In genomic region chr17:80560669-80561401, GRCm38 (mm10) we compare ENCODE assay signal across 8 mouse cellular contexts. TPM values are rescaled to one million over a fixed set of nuclear protein-coding genes. Genes with fewer than 3 reads are reported as not detected.
DNase-seq lines count a peak whose midpoint lies in the region; ATAC-seq and TF ChIP-seq lines count a peak whose summit lies in the region.

No protein-coding gene starts in this region.

- H3K9me3 ChIP-seq in hindbrain, embryonic 10.5 days, result peaks cover 10% of the 10 kb centered on the region; the same call in 1 of the 2 replicates
- H3K9me3 ChIP-seq in hindbrain, embryonic 12.5 days (replicated peaks), result 0 out of 2 replicates have a peak, but pooled peaks cover 3% of the 10 kb centered on the region
- no peaks in the 10 kb centered on the region for H3K9me3 ChIP-seq in intestine, postnatal 0 days (ENCODE audit: control insufficient read depth)
- no peaks in the 10 kb centered on the region for H3K9me3 ChIP-seq in limb, embryonic 10.5 days (replicated peaks)
- 0 out of 2 replicates have a peak, but pooled peaks cover 4% of the 10 kb centered on the region for H3K9me3 ChIP-seq in midbrain, embryonic 12.5 days

- H3K9ac ChIP-seq in hindbrain, embryonic 12.5 days, result no peak overlapping the region
- H3K9ac ChIP-seq in intestine, postnatal 0 days (ENCODE audit: low read depth, low read length), result no peak overlapping the region
- H3K9ac ChIP-seq in midbrain, embryonic 12.5 days (replicated peaks), result no peak overlapping the region

- H3K27ac ChIP-seq in hindbrain, embryonic 10.5 days, result no peak overlapping the region
- H3K27ac ChIP-seq in hindbrain, embryonic 12.5 days, result no peak overlapping the region
- no peak overlapping the region for H3K27ac ChIP-seq in intestine, postnatal 0 days (ENCODE audit: low read depth, low read length)
- H3K27ac ChIP-seq in limb, embryonic 10.5 days, result no peak overlapping the region
- no peak overlapping the region for H3K27ac ChIP-seq in midbrain, embryonic 12.5 days (replicated peaks)

- no peak for ATAC-seq in hindbrain, embryonic 12.5 days (ENCODE audit: low FRiP score)
- ATAC-seq in intestine, postnatal 0 days, result peak; percentile 90
- ATAC-seq in midbrain, embryonic 12.5 days (ENCODE audit: low FRiP score, low read depth), result peak; percentile 62; the same call in 1 of the 2 replicates

- peak; percentile 59 for DNase-seq in hindbrain, embryonic 10.5 days (ENCODE audit: low spot score)
- DNase-seq in embryo, embryonic 11 days, result peak; percentile 87
- DNase-seq in gastrocnemius, postnatal 4 days (ENCODE audit: low spot score in 2 of 2), result peak; percentile 46 to 59
- peak; percentile 81 for DNase-seq in limb, embryonic 10.5 days (ENCODE audit: low spot score)
- peak; percentile 49 for DNase-seq in spleen, adult 12 weeks (ENCODE audit: low spot score)

- WGBS in hindbrain, embryonic 10.5 days, result 25% methylated on average over 12 of the region's 12 CpGs
- WGBS in hindbrain, embryonic 12.5 days, result 23% methylated on average over 12 of the region's 12 CpGs
- WGBS in intestine, postnatal 0 days, result 11% methylated on average over 12 of the region's 12 CpGs
- 22% methylated on average over 12 of the region's 12 CpGs for WGBS in limb, embryonic 10.5 days
- WGBS in midbrain, embryonic 12.5 days, result 24% methylated on average over 12 of the region's 12 CpGs

- H3K4me1 ChIP-seq in hindbrain, embryonic 10.5 days (replicated peaks), result peaks cover 10% of the 10 kb centered on the region; the same call in 1 of the 2 replicates
- H3K4me1 ChIP-seq in hindbrain, embryonic 12.5 days, result no peaks in the 10 kb centered on the region
- H3K4me1 ChIP-seq in intestine, postnatal 0 days (replicated peaks; ENCODE audit: control insufficient read depth, insufficient read depth, low read length), result no peaks in the 10 kb centered on the region
- H3K4me1 ChIP-seq in limb, embryonic 10.5 days, result peaks cover 5% of the 10 kb centered on the region; the same call in 1 of the 2 replicates
- no peaks in the 10 kb centered on the region for H3K4me1 ChIP-seq in midbrain, embryonic 12.5 days

- TF ChIP-seq CTCF in intestine, postnatal 0 days (IDR thresholded peaks at IDR 0.05; ENCODE audit: low read depth), result peak; percentile 96

- H3K27me3 ChIP-seq in hindbrain, embryonic 10.5 days (ENCODE audit: insufficient read depth, poor library complexity, severe bottlenecking), result no peaks in the 10 kb centered on the region
- H3K27me3 ChIP-seq in hindbrain, embryonic 12.5 days, result no peaks in the 10 kb centered on the region
- no peaks in the 10 kb centered on the region for H3K27me3 ChIP-seq in intestine, postnatal 0 days (replicated peaks; ENCODE audit: control insufficient read depth, insufficient read depth, low read length)
- H3K27me3 ChIP-seq in limb, embryonic 10.5 days (ENCODE audit: low read depth, poor library complexity, severe bottlenecking), result no peaks in the 10 kb centered on the region
- no peaks in the 10 kb centered on the region for H3K27me3 ChIP-seq in midbrain, embryonic 12.5 days

- H3K4me2 ChIP-seq in hindbrain, embryonic 12.5 days (replicated peaks), result no peak overlapping the region; the same call in 1 of the 2 replicates
- peak overlapping the region; percentile 48 for H3K4me2 ChIP-seq in intestine, postnatal 0 days (replicated peaks; ENCODE audit: low read depth)
- no peak overlapping the region for H3K4me2 ChIP-seq in midbrain, embryonic 12.5 days (replicated peaks)

- H3K4me3 ChIP-seq in hindbrain, embryonic 10.5 days, result no peak overlapping the region
- H3K4me3 ChIP-seq in hindbrain, embryonic 12.5 days, result no peak overlapping the region
- H3K4me3 ChIP-seq in intestine, postnatal 0 days (ENCODE audit: low read depth, low read length), result peak overlapping the region; percentile 24
- no peak overlapping the region for H3K4me3 ChIP-seq in limb, embryonic 10.5 days
- H3K4me3 ChIP-seq in midbrain, embryonic 12.5 days, result no peak overlapping the region

- H3K36me3 ChIP-seq in hindbrain, embryonic 10.5 days, result peaks cover 25% of the 10 kb centered on the region
- peaks cover 14% of the 10 kb centered on the region; the same call in 1 of the 2 replicates for H3K36me3 ChIP-seq in hindbrain, embryonic 12.5 days
- no peaks in the 10 kb centered on the region for H3K36me3 ChIP-seq in intestine, postnatal 0 days (ENCODE audit: control insufficient read depth, insufficient read depth)
- peaks cover 18% of the 10 kb centered on the region for H3K36me3 ChIP-seq in limb, embryonic 10.5 days
- H3K36me3 ChIP-seq in midbrain, embryonic 12.5 days, result peaks cover 12% of the 10 kb centered on the region

RNA-seq across cellular contexts. Expression of gene Cdkl4, which starts 16.8 kb away (rescaled TPM):
- polyA plus RNA-seq in hindbrain, embryonic 10.5 days (2016; fragmentation: Nextera tagmentation; extraction: Ambion mirVana), result 2.9 and 3.0 TPM in 2 replicates
- 3.9 and 4.3 TPM in 2 replicates for polyA plus RNA-seq in hindbrain, embryonic 12.5 days (2016; fragmentation: Nextera tagmentation; extraction: Ambion mirVana)
- under 1 TPM; 0.07 to 0.13 TPM for total RNA-seq in gastrocnemius, postnatal 4 days (2021)
- 0.09 and 0.12 TPM in 2 replicates for polyA plus RNA-seq in intestine, postnatal 0 days (2015; fragmentation: Nextera tagmentation; extraction: Ambion mirVana)
- 0.14 and 0.51 TPM in 2 replicates for polyA plus RNA-seq in limb, embryonic 10.5 days (2016; fragmentation: Nextera tagmentation; extraction: Ambion mirVana)
- 1.2 and 2.0 TPM in 2 replicates for polyA plus RNA-seq in midbrain, embryonic 12.5 days (2016; fragmentation: Nextera tagmentation; extraction: Ambion mirVana)
